Mouse (Mus musculus) leukemia stem cell, adult 10-12 weeks (primary cell): ENCODE measurements around the gene Aasdh. TPM values are rescaled to one million over a fixed set of nuclear protein-coding genes. Genes with fewer than 3 reads are reported as not detected.

Experiments
- polyA plus RNA-seq: library from polyadenylated mRNA; stranded (reverse); fragments of >175 nt; gene quantifications from 2 replicates; pipeline ENCODE4 v1.2.3, GENCODE M21; 2012; ENCODE audit warnings: low replicate concordance

The Aasdh gene
- polyA plus RNA-seq, result 0.56 and 3.6 TPM in 2 replicates

DNA sequence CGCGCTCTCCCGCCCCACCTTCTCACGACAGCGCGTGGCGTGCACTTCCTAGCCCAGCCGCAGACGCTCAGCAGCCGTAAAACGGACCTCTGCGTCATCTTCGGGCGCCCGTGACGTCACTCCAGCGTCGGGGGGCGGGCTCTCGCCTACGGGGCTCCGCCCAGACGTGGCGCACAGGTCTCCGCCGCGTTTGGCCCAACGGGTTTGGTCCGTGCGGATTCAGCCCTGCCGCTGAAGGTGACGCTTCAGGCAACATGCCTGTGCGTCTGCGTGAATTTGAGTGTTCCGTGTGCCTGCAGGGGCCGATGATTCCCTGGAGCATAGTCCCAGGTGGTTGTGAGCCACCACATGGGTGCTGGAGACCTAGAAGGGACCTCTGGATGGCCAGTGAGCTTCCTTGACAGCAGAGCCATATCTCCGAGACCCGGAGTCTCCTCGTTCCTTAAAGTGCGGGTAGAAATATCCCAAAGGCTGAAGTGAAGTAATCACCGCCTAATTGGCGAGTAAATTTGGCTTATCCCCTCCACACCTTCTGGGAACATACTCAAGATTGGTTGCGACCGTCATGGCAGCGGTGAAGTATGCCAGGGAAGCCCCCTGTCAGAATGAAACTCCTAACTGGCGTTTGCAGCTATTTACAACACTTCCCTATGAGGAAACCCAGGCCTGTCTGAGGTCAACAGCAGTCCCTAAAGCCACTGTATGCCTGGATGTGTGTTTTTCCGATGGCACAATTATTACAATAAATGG is at the start of gene Aasdh:
Gene Aasdh (minus strand): TSS at position 110 of the 750 bp plus-strand sequence.

DNA sequence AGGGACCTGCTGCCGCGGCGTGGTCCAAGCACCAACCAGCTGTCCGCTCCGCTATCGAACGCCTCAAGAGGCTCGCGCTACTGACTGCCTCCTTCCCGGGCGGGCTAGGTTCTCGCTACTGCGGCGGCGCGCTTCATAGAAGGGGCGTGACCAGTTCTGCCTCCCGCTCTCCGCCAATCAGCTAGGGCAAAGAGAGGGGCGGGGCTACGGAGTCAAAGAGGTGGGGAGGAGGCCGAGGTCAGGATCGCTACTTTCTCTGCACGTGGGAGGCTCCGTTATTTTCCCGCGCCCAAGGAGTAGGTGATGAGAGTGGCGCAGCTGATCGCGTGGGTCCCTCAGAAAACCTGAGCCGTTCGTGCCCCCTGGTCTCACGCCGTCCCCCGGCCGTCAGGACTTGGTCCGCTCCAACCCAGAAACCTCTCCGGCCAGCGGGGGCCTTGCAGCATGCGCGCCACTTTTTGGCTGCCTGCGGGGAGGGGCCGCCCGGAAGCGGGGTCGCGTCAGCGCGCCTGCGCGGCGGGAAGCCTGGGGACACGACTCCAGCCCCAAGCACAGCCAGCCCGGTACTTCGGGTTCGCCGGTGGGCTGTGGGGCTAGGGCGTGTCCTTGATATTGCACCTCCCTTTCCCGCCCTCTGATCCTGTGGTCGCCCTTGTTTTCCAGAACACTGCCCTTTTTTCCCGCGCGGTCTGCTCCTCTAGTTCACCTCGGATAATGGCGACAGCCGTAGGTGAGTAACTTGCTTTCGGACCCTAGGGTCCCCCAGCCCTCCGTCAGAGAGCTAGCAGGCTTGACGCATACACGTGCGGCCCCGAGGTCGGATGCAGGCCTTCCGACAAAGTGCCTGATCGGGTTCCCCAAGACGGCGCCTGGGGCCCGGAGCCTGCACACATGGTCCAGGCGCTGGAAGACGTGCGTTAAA is 46.1 kb upstream of the Aasdh start, which contains the start of the genes Paics and Ppat:
Gene Paics (plus strand): TSS at position 202 of the 922 bp plus-strand sequence.
Gene Ppat (minus strand): TSS at position 473 of the 922 bp plus-strand sequence.

Other genes starting within 250 kb of the Aasdh start
- gene C530008M17Rik, start 249.0 kb downstream of the Aasdh start, polyA plus RNA-seq, result 36.7 and 43.6 TPM in 2 replicates
- 10.7 and 43.2 TPM in 2 replicates for gene Paics, start 45.8 kb upstream of the Aasdh start, polyA plus RNA-seq
- gene Ppat, start 46.1 kb upstream of the Aasdh start, polyA plus RNA-seq, result 7.0 and 13.3 TPM in 2 replicates
- gene Srp72, start 69.2 kb upstream of the Aasdh start, polyA plus RNA-seq, result 30.6 and 99.1 TPM in 2 replicates
- 0.39 TPM in 1 of 2 replicates, not detected in the other for gene Arl9, start 98.5 kb upstream of the Aasdh start, polyA plus RNA-seq
- gene Thegl, start 110.5 kb upstream of the Aasdh start, polyA plus RNA-seq, result 0.14 and 1.3 TPM in 2 replicates
- gene Hopx, start 209.6 kb upstream of the Aasdh start, polyA plus RNA-seq, result 1.1 and 2.7 TPM in 2 replicates